Mouse (Mus musculus): ENCODE data around the gene Litaf. TPM values are rescaled to one million over a fixed set of nuclear protein-coding genes. Genes with fewer than 3 reads are reported as not detected.

The Litaf gene
- polyA plus RNA-seq, 1 experiment: 107 TPM

DNA sequence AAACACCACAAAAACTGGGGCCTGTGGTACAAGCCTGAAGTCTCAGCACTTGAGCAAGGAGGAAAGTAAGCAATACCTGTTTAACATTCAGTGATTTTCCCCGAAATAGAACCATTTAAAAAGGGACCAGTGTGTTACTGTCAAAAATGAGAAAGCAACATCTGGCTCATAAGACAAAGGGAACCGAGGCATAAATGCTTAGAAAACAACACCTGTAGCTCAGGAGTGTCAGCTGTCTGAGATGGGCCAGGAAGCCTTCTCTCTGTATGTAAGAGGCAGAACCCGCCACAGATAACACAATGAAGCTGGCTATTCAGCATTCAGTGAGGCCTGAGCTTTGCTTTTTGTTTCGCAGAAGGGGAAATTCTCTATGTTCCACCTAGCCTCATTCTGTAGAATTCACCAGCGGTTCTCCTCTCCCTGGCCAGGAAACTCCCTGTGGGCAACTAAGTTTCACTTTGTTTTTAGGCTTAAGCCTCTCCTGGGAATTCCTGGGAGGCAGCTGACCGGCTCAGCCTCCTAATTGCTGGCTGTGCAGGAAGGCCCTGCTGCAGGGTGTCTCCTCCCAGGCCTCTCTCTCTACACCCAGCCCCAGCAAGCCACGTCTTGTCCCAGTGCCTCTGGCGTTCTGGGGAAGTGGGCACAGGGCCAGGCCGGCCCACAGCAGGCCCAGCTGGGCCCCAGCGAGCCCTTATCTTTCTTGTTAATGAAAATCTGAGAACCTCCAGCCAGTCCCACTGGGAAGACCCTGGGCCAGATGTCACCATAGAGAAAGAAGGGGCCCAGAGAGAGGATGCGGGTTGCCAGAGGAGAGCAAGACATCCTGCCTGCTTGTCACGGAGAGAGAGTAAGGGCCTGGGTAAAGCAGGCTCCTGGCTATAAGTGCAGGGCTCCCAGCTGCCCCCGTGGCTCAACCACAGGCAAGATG lies 2.9 kb downstream of the Litaf start:
- Histone ChIP-seq H3K4me3 (ENCODE audit: control insufficient read depth, insufficient read depth, low read length) (no peak overlapping the region), H3K27ac (ENCODE audit: control insufficient read depth, insufficient read depth, low read length) (peak overlapping the region; percentile 60), H3K36me3 (ENCODE audit: control insufficient read depth, insufficient read depth, low read length) (no peaks in the 10 kb centered on the region), H3K27me3 (ENCODE audit: control insufficient read depth, insufficient read depth, low read length) (no peaks in the 10 kb centered on the region), H3K4me1 (replicated peaks; ENCODE audit: control insufficient read depth, insufficient read depth, low read length) (peaks cover 30% of the 10 kb centered on the region)
- 20% methylated on average over 13 of the region's 13 CpGs for WGBS
- no peak for DNase-seq
- no peak for TF ChIP-seq CTCF (IDR thresholded peaks at IDR 0.05; ENCODE audit: borderline replicate concordance, control insufficient read depth, extremely low read depth, insufficient read depth, low read length, poor library complexity)
- no peak for TF ChIP-seq POLR2A (IDR thresholded peaks at IDR 0.05; ENCODE audit: control insufficient read depth, extremely low read depth, insufficient read depth, low read length, poor library complexity)

DNA sequence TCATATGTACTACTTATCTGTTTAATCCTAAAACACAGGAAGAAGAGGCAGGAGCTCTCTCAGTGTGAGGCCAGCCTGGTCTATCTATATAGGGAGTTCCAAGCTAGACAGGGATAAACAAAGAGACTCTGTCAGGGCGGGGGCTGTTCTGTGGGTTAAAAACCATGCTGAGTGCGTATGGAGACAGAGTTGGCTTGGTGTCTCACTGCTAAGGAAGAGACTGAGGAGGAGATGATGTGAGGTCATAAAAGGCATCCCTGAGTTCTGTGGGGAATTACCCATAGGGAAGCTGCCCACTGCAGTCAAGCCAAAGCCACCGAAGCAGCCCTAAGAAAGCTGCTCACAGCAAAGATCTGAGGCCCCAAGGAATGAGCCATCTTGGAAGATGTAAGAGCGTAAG lies 5.3 kb downstream of the Litaf start, which contains the start of gene Snn:
Gene Snn (plus strand): TSS at position 301 of the 400 bp plus-strand sequence.
- DNase-seq: no peak
- Histone ChIP-seq H3K27ac (ENCODE audit: control insufficient read depth, insufficient read depth, low read length) (no peak within 1 kb of the TSS), H3K27me3 (ENCODE audit: control insufficient read depth, insufficient read depth, low read length) (no peaks in the 10 kb centered on the region), H3K4me1 (replicated peaks; ENCODE audit: control insufficient read depth, insufficient read depth, low read length) (peaks cover 15% of the 10 kb centered on the region), H3K4me3 (ENCODE audit: control insufficient read depth, insufficient read depth, low read length) (no peak within 1 kb of the TSS), H3K36me3 (ENCODE audit: control insufficient read depth, insufficient read depth, low read length) (no peaks in the 10 kb centered on the region)
- TF ChIP-seq CTCF (IDR thresholded peaks at IDR 0.05; ENCODE audit: borderline replicate concordance, control insufficient read depth, extremely low read depth, insufficient read depth, low read length, poor library complexity) (no peak), POLR2A (IDR thresholded peaks at IDR 0.05; ENCODE audit: control insufficient read depth, extremely low read depth, insufficient read depth, low read length, poor library complexity) (no peak)
- 93% methylated on average over 4 of the region's 4 CpGs for WGBS

DNA sequence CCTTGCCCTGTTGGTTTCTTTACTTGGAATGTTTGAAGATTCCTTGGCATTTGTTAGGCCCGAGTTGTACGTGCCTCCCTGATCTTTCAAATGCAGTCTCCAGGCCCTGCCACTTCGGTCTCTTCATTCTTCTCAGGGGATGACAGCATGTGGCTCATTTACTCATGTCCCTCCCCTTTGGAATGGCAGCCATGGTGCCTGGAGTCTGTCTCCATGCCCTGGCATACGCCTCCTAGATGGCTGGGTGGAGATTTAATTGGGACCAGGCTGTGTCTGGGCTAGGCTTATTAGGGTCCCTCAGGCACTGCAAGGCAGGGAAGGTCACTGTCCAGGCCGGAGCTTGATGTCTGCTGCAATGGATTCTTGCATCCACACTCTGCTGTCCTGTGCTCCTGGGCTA lies 10.0 kb downstream of the Litaf start:
- H3K36me3 ChIP-seq (ENCODE audit: control insufficient read depth, insufficient read depth, low read length): no peaks in the 10 kb centered on the region
- H3K4me3 ChIP-seq (ENCODE audit: control insufficient read depth, insufficient read depth, low read length): no peak overlapping the region
- H3K27me3 ChIP-seq (ENCODE audit: control insufficient read depth, insufficient read depth, low read length): no peaks in the 10 kb centered on the region
- TF ChIP-seq POLR2A (IDR thresholded peaks at IDR 0.05; ENCODE audit: control insufficient read depth, extremely low read depth, insufficient read depth, low read length, poor library complexity) (no peak), CTCF (IDR thresholded peaks at IDR 0.05; ENCODE audit: borderline replicate concordance, control insufficient read depth, extremely low read depth, insufficient read depth, low read length, poor library complexity) (no peak)
- H3K27ac ChIP-seq (ENCODE audit: control insufficient read depth, insufficient read depth, low read length): no peak overlapping the region
- no peak for DNase-seq
- no peaks in the 10 kb centered on the region; the same call in 1 of the 2 replicates for H3K4me1 ChIP-seq (replicated peaks; ENCODE audit: control insufficient read depth, insufficient read depth, low read length)
- 92% methylated on average over 5 of the region's 5 CpGs for whole genome bisulfite sequencing

DNA sequence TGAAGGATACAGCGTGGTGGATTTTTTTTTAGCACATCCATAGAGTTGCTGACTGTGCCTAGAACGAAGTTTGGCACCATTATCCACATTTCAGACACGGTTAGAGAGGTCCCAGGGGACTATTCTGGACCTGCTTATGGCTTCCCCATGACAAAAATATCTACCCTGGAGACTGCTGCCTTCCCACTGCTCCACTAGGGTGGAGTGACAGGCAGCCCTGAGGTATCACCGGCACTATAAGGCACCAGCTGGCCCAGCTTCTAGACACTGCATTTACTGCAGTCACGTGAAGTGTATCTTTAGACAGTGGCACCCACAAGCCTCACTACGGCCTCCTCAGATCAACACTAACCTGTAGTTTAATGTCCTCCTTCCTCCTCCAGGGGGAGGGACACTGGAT lies 11.1 kb downstream of the Litaf start:
- H3K36me3 ChIP-seq (ENCODE audit: control insufficient read depth, insufficient read depth, low read length): no peaks in the 10 kb centered on the region
- no peaks in the 10 kb centered on the region; the same call in 1 of the 2 replicates for H3K4me1 ChIP-seq (replicated peaks; ENCODE audit: control insufficient read depth, insufficient read depth, low read length)
- no peaks in the 10 kb centered on the region for H3K27me3 ChIP-seq (ENCODE audit: control insufficient read depth, insufficient read depth, low read length)
- H3K4me3 ChIP-seq (ENCODE audit: control insufficient read depth, insufficient read depth, low read length): no peak overlapping the region
- no peak overlapping the region for H3K27ac ChIP-seq (ENCODE audit: control insufficient read depth, insufficient read depth, low read length)
- no peak for DNase-seq
- WGBS: 86% methylated on average over 6 of the region's 6 CpGs
- TF ChIP-seq POLR2A (IDR thresholded peaks at IDR 0.05; ENCODE audit: control insufficient read depth, extremely low read depth, insufficient read depth, low read length, poor library complexity) (no peak), CTCF (IDR thresholded peaks at IDR 0.05; ENCODE audit: borderline replicate concordance, control insufficient read depth, extremely low read depth, insufficient read depth, low read length, poor library complexity) (no peak)

DNA sequence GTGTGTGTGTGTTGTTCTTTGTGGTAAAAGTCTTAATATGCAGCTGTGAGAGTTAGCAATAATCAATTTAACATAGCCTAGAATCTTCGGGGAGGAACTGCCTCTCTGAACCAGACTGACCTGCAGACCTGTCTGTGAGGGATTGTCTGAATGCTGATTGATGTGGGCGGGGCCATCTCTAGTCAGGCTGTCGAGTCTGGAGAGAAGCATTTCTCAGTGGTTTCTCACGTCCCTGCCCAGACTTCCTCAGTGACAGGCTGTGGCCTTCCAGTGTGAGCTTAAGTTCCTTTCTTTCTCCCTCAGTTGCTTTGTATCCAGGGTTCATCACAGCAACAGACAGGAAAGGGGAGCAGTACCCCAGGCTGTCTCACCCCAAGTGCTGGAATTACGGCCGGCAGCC lies 11.5 kb downstream of the Litaf start:
- no peak for TF ChIP-seq CTCF (IDR thresholded peaks at IDR 0.05; ENCODE audit: borderline replicate concordance, control insufficient read depth, extremely low read depth, insufficient read depth, low read length, poor library complexity)
- Histone ChIP-seq H3K4me1 (replicated peaks; ENCODE audit: control insufficient read depth, insufficient read depth, low read length) (no peaks in the 10 kb centered on the region; the same call in 1 of the 2 replicates), H3K27ac (ENCODE audit: control insufficient read depth, insufficient read depth, low read length) (no peak overlapping the region), H3K27me3 (ENCODE audit: control insufficient read depth, insufficient read depth, low read length) (no peaks in the 10 kb centered on the region), H3K4me3 (ENCODE audit: control insufficient read depth, insufficient read depth, low read length) (no peak overlapping the region), H3K36me3 (ENCODE audit: control insufficient read depth, insufficient read depth, low read length) (no peaks in the 10 kb centered on the region)
- DNase-seq: no peak
- 55% methylated on average over 6 of the region's 6 CpGs for WGBS

DNA sequence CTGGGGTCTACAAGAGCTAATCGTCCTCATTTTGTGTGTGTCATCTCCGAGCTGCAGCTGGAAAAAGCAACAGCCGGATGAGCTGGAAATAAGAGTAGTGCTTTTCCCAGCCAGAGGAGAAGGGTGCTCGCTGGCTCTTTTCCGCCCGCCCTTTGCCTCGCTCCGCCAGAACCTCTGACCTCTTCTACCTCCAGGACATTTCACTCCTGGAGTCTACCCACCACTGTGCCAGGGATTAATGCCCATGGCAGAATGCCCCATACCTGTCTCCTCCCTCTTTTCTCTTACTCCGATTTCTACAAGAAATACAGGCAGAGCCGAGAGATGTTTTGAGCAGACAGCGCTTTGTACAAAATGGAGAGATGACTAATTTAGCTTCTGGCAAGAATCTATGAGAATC lies 14.8 kb downstream of the Litaf start:
- no peaks in the 10 kb centered on the region for H3K36me3 ChIP-seq (ENCODE audit: control insufficient read depth, insufficient read depth, low read length)
- no peak for TF ChIP-seq POLR2A (IDR thresholded peaks at IDR 0.05; ENCODE audit: control insufficient read depth, extremely low read depth, insufficient read depth, low read length, poor library complexity)
- no peak for TF ChIP-seq CTCF (IDR thresholded peaks at IDR 0.05; ENCODE audit: borderline replicate concordance, control insufficient read depth, extremely low read depth, insufficient read depth, low read length, poor library complexity)
- H3K4me1 ChIP-seq (replicated peaks; ENCODE audit: control insufficient read depth, insufficient read depth, low read length): no peaks in the 10 kb centered on the region; the same call in 1 of the 2 replicates
- H3K27ac ChIP-seq (ENCODE audit: control insufficient read depth, insufficient read depth, low read length): no peak overlapping the region
- DNase-seq: no peak
- WGBS: 97% methylated on average over 11 of the region's 11 CpGs
- no peak overlapping the region for H3K4me3 ChIP-seq (ENCODE audit: control insufficient read depth, insufficient read depth, low read length)
- no peaks in the 10 kb centered on the region for H3K27me3 ChIP-seq (ENCODE audit: control insufficient read depth, insufficient read depth, low read length)

All from thymus, adult 2 months (tissue).